Mouse (Mus musculus) thymus, adult 2 months (tissue): ENCODE measurements around the gene Pabpn1l.

Experiments used
- CTCF ChIP-seq: fragments of 200-500 bp; IDR thresholded peaks from 2 replicates; pipeline ENCODE4 v1.5.1; 2012; ENCODE audit warnings: mild to moderate bottlenecking, control low read depth, low read length, moderate library complexity, borderline replicate concordance; ENCODE audit not compliant: control insufficient read depth, poor library complexity, insufficient read depth; ENCODE audit errors: extremely low read depth
- POLR2A ChIP-seq: fragments of 200-500 bp; IDR thresholded peaks from 2 replicates; pipeline ENCODE4 v1.6.1; 2012; ENCODE audit warnings: mild to moderate bottlenecking, low read length, control low read depth, moderate library complexity; ENCODE audit not compliant: control insufficient read depth, poor library complexity, insufficient read depth; ENCODE audit errors: extremely low read depth

- TF ChIP-seq POLR2A, result no peak
- no peak for TF ChIP-seq CTCF
These were observed 36.4 kb downstream of the Pabpn1l start for GRCm38 (mm10) chr8:122586171-122586570.
